Mouse (Mus musculus) MEL (cell line): Measurements from ENCODE around the gene Rgmb. TPM values are rescaled to one million over a fixed set of nuclear protein-coding genes. Genes with fewer than 3 reads are reported as not detected.

ENCODE experiments used
- DNase-seq: peaks from one replicate; pipeline ENCODE4 v3.0.0; 2011; ENCODE audit warnings: low read depth, low spot score
- H3K27ac ChIP-seq: 2 replicates; pipeline ENCODE4 v1.5.1; 2012; ENCODE audit warnings: low read depth, mild to moderate bottlenecking, control low read depth, low read length, moderate library complexity; ENCODE audit not compliant: control insufficient read depth
- H3K27me3 ChIP-seq, 2 experiments: fragments of 150-350 bp in 1 of 2; sonication (generic) in 1 of 2; 2 replicates each; pipeline ENCODE4 v1.6.1; 2012; ENCODE audit warnings: low read length in 2 of 2, mild to moderate bottlenecking in 2 of 2, improper control_type of control experiment in 1 of 2, moderate library complexity in 1 of 2; ENCODE audit not compliant: insufficient read depth in 2 of 2, control insufficient read depth in 1 of 2
- H3K36me3 ChIP-seq, 2 experiments: 2 replicates each; pipeline ENCODE4 v1.6.1; 2012 to 2014; ENCODE audit warnings: low read length in 2 of 2, improper control_type of control experiment in 1 of 2, inconsistent platforms in 1 of 2, mild to moderate bottlenecking in 1 of 2; ENCODE audit not compliant: insufficient read depth in 2 of 2, control insufficient read depth in 1 of 2
- H3K4me1 ChIP-seq, 2 experiments: fragments of 150-350 bp in 1 of 2; sonication (generic) in 1 of 2; 2 replicates each; pipeline ENCODE4 v1.6.1; 2012; ENCODE audit warnings: low read length in 2 of 2, improper control_type of control experiment in 1 of 2, mild to moderate bottlenecking in 1 of 2; ENCODE audit not compliant: insufficient read depth in 2 of 2, control insufficient read depth in 1 of 2
- H3K4me3 ChIP-seq, 2 experiments: fragments of 150-350 bp in 1 of 2; sonication (generic) in 1 of 2; 2 replicates each; pipeline ENCODE4 v1.5.1; 2012; ENCODE audit warnings: low read depth in 2 of 2, low read length in 2 of 2, mild to moderate bottlenecking in 2 of 2, moderate library complexity in 2 of 2, control low read depth in 1 of 2, improper control_type of control experiment in 1 of 2; ENCODE audit not compliant: control insufficient read depth in 1 of 2, insufficient read depth in 1 of 2
- H3K79me2 ChIP-seq: 2 replicates; pipeline ENCODE4 v1.6.1; 2012; ENCODE audit warnings: mild to moderate bottlenecking, low read length, moderate library complexity; ENCODE audit not compliant: control insufficient read depth, poor library complexity, insufficient read depth
- H3K9ac ChIP-seq: 2 replicates; pipeline ENCODE4 v1.6.1; 2012; ENCODE audit warnings: low read depth, mild to moderate bottlenecking, control low read depth, low read length, moderate library complexity; ENCODE audit not compliant: control insufficient read depth, poor library complexity, severe bottlenecking
- H3K9me3 ChIP-seq: fragments of 150-350 bp; sonication (generic); replicated peaks from 2 replicates; pipeline ENCODE4 v1.6.1; 2012; ENCODE audit warnings: mild to moderate bottlenecking, low read length, improper control_type of control experiment, moderate library complexity; ENCODE audit not compliant: insufficient read depth
- GATA1 ChIP-seq: IDR thresholded peaks from 2 replicates; pipeline ENCODE4 v1.6.1; 2011; ENCODE audit warnings: low read depth, low read length, improper control_type of control experiment
- HCFC1 ChIP-seq: IDR thresholded peaks from 2 replicates; pipeline ENCODE4 v1.6.1; 2012; ENCODE audit warnings: low read depth, mild to moderate bottlenecking, inconsistent platforms, low read length, improper control_type of control experiment, moderate library complexity
- MAX ChIP-seq: IDR thresholded peaks from 2 replicates; pipeline ENCODE4 v1.6.1; 2011; ENCODE audit warnings: low read length, improper control_type of control experiment
- MEF2A ChIP-seq: IDR thresholded peaks from 2 replicates; pipeline ENCODE4 v1.6.1; 2014; ENCODE audit warnings: low read depth, mild to moderate bottlenecking, inconsistent platforms, low read length, improper control_type of control experiment; ENCODE audit not compliant: poor library complexity, insufficient replicate concordance, severe bottlenecking; ENCODE audit errors: extremely low read depth
- MYC ChIP-seq: IDR thresholded peaks from 2 replicates; pipeline ENCODE4 v1.6.1; 2011; ENCODE audit warnings: low read depth, mild to moderate bottlenecking, low read length, improper control_type of control experiment, moderate library complexity
- NRF1 ChIP-seq: IDR thresholded peaks from 2 replicates; pipeline ENCODE4 v1.6.1; 2014; ENCODE audit warnings: low read depth, mild to moderate bottlenecking, inconsistent platforms, low read length, improper control_type of control experiment, moderate library complexity; ENCODE audit not compliant: poor library complexity, insufficient read depth, severe bottlenecking
- POLR2A ChIP-seq, 2 experiments: IDR thresholded peaks; 2 replicates each; pipeline ENCODE4 v1.6.1; 2011 to 2012; ENCODE audit warnings: low read length in 2 of 2, mild to moderate bottlenecking in 2 of 2, control low read depth in 1 of 2, improper control_type of control experiment in 1 of 2, low read depth in 1 of 2, moderate library complexity in 1 of 2; ENCODE audit not compliant: control insufficient read depth in 1 of 2, insufficient read depth in 1 of 2, poor library complexity in 1 of 2
- POLR2AphosphoS2 ChIP-seq: IDR thresholded peaks from 2 replicates; pipeline ENCODE4 v1.6.1; 2011; ENCODE audit warnings: low read length, improper control_type of control experiment
- POLR2AphosphoS5 ChIP-seq: IDR thresholded peaks from 2 replicates; pipeline ENCODE4 v1.6.1; 2012; ENCODE audit warnings: low read depth, borderline replicate concordance, mild to moderate bottlenecking, inconsistent platforms, low read length, moderate library complexity, mixed read lengths
- RAD21 ChIP-seq: IDR thresholded peaks from 2 replicates; pipeline ENCODE4 v1.6.1; 2011; ENCODE audit warnings: mild to moderate bottlenecking, low read depth, low read length, improper control_type of control experiment
- SMC3 ChIP-seq: IDR thresholded peaks from 2 replicates; pipeline ENCODE4 v1.6.1; 2011; ENCODE audit warnings: low read depth, low read length, improper control_type of control experiment
- TAL1 ChIP-seq: IDR thresholded peaks from 2 replicates; pipeline ENCODE4 v1.6.1; 2012; ENCODE audit warnings: mild to moderate bottlenecking, inconsistent platforms, low read length, moderate library complexity, mixed read lengths
- UBTF ChIP-seq: IDR thresholded peaks from 2 replicates; pipeline ENCODE4 v1.6.1; 2012; ENCODE audit warnings: low read depth, mild to moderate bottlenecking, inconsistent platforms, low read length, improper control_type of control experiment, moderate library complexity, borderline replicate concordance; ENCODE audit not compliant: insufficient read depth
- USF1 ChIP-seq: IDR thresholded peaks from 2 replicates; pipeline ENCODE4 v1.6.1; 2014; ENCODE audit warnings: low read depth, mild to moderate bottlenecking, inconsistent platforms, low read length, improper control_type of control experiment, moderate library complexity
- ZC3H11A ChIP-seq: IDR thresholded peaks from 2 replicates; pipeline ENCODE4 v1.6.1; 2012; ENCODE audit warnings: low read depth, mild to moderate bottlenecking, inconsistent platforms, low read length, improper control_type of control experiment
- polyA plus RNA-seq, 2 experiments: library from polyadenylated mRNA; stranded (reverse) in 1 of 2; unstranded in 1 of 2; fragments of >175 nt in 1 of 2; fragments of >200 nt in 1 of 2; gene quantifications; 2 replicates each; pipeline versions ENCODE4 v1.2.1 to v1.2.4; 2012; ENCODE audit warnings: low replicate concordance in 2 of 2, low read depth in 1 of 2; ENCODE audit not compliant: insufficient read length in 2 of 2, insufficient read depth in 1 of 2, missing spikeins in 1 of 2
- total RNA-seq: library from RNA; depleted of rRNA; stranded (reverse); fragments of 300-350 nt; gene quantifications from 2 replicates; pipeline ENCODE4 v1.2.3, GENCODE M21; 2012

Gene Rgmb
- total and polyA plus RNA-seq, 3 experiments = not detected

DNA sequence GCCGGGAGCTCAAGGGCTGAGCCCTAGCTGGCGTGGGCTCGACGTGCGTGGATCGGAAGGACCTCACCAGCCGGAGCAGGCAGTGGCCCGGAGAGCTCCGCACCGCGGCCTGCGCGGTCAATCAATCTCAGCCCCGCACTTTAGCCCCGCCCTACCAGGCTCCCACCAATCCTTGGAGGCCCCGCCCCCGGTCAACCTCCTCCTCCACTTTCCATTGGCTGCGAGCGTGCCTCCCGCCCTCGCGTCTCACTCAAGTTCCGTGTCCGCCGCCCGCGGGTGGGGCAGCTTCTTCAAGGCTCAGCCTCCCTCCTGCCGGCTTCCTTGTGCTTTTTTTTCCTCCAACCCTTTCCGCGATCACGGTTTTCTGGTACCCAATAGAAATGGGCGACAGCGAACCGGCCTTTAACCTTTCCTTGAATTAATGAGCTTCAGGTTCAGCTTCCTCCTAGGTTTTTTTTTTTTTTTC, 4.4 kb downstream of the Rgmb start:
- H3K4me1 ChIP-seq = no peaks in the 10 kb centered on the region
- H3K36me3 ChIP-seq = no peaks in the 10 kb centered on the region
- no peak for TF ChIP-seq TAL1
- TF ChIP-seq NRF1 = no peak
- no peak for TF ChIP-seq UBTF
- no peak for TF ChIP-seq MYC
- no peak for TF ChIP-seq POLR2AphosphoS2
- TF ChIP-seq POLR2AphosphoS5 = no peak
- no peak for TF ChIP-seq MAX
- TF ChIP-seq MEF2A = no peak
- TF ChIP-seq USF1 = no peak
- no peak for TF ChIP-seq RAD21
- no peak for TF ChIP-seq SMC3
- no peak for TF ChIP-seq ZC3H11A
- TF ChIP-seq GATA1 = no peak
- H3K27ac ChIP-seq = no peak overlapping the region
- DNase-seq = no peak
- no peaks in the 10 kb centered on the region for H3K79me2 ChIP-seq
- H3K4me3 ChIP-seq = no peak overlapping the region
- no peaks in the 10 kb centered on the region for H3K9me3 ChIP-seq
- H3K27me3 ChIP-seq = no peaks in the 10 kb centered on the region
- H3K9ac ChIP-seq = no peak overlapping the region

DNA sequence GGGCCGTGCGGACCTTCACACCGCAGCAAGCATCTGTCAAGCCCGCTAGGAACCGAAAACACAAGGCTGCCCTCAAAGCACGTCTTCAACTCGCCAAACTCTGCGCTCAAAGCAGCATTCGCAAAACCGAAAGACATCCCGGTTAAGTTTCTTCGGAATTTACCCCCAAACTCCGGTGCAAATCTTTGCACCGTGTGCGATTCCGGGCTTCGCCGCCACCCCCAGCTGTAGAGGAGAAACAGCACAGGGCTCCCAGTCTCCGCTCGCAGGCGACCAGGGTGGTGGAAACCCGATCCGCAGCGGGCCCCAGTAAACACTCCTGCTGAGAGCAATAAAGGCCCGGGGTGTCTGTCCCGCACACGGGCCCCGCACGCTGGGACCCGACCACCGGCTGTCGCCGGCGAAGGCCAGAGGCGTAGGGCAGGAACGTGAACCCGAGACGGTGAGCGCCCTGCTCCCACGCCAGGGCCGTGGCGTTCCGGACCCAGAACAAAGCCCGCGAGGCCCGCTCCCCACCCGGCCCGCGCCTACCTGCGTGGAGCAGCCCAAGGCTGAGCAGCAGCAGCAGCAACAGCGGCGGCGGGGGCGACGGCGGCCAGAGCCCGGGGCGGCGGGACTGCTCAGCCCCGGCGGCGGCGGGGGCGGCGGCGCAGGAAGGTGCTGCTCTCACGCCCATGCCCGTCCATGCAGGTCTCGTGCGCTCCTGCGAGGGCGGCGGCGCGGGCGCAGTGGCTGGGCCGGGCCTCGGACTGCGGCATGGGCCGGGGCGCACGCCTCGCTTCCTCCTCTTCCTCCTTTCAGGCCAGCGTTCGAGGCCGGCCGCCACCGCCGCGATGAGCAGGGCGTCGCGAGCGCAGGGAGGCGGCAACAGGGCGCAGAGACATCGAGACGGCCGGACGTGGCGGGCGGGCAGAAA, 5.1 kb downstream of the Rgmb start:
- H3K27ac ChIP-seq = no peak overlapping the region
- no peaks in the 10 kb centered on the region for H3K27me3 ChIP-seq
- H3K79me2 ChIP-seq = no peaks in the 10 kb centered on the region
- H3K9ac ChIP-seq = no peak overlapping the region
- no peaks in the 10 kb centered on the region for H3K9me3 ChIP-seq
- no peak overlapping the region for H3K4me3 ChIP-seq
- H3K36me3 ChIP-seq = no peaks in the 10 kb centered on the region
- no peak for DNase-seq
- H3K4me1 ChIP-seq = no peaks in the 10 kb centered on the region
- TF ChIP-seq HCFC1 = no peak
- 0 out of 4 replicates have a peak, but pooled peaks of 1 of the 2 experiments have one; percentile 17 for TF ChIP-seq POLR2A (IDR thresholded peaks at IDR 0.05; ENCODE audit: control insufficient read depth in 1 of 2, insufficient read depth in 1 of 2, low read depth in 1 of 2, low read length in 2 of 2, poor library complexity in 1 of 2)
